Mouse (Mus musculus): ENCODE results near the gene Shisa8.

DNA sequence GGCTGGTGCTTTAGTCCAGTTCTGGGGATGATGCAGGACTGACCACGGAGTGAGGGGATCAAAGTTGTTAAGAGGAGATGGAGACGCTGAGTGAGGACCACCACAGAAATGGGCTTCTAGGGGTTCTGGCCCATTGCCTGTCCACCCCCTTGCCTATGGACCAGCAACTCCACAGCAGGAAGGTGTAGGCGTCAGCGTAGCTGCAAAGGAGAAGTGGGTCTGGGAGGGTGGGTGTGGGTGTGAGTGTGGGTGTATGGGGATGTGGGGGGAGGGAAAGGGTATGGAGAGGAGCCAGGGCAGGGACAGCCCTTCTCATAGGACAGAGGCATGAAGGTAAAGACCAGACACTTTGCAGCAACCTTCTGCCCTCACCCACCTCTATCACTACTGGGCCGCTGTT is 13.2 kb upstream of the Shisa8 start:
- TF ChIP-seq POLR2A (IDR thresholded peaks at IDR 0.05; ENCODE audit: borderline replicate concordance, insufficient read depth, low read length) (no peak), CTCF (IDR thresholded peaks at IDR 0.05; ENCODE audit: borderline replicate concordance, insufficient read depth, low read depth, low read length) (no peak)

Data from cerebellum, adult 2 months (tissue).